8 mouse cellular contexts compared by ENCODE assay signal in genomic region chr12:79879093-79879917, GRCm38 (mm10).
DNase-seq lines count a peak whose midpoint lies in the region; ATAC-seq and TF ChIP-seq lines count a peak whose summit lies in the region.

No protein-coding gene starts in this region.

- H3K9ac ChIP-seq in forebrain, embryonic 14.5 days (ENCODE audit: low read length), result no peak overlapping the region; the same call in 1 of the 2 replicates
- no peak overlapping the region for H3K9ac ChIP-seq in hindbrain, postnatal 0 days (replicated peaks; ENCODE audit: low read length)
- no peak overlapping the region for H3K9ac ChIP-seq in liver, embryonic 15.5 days

- H3K4me1 ChIP-seq in forebrain, embryonic 14.5 days (ENCODE audit: control insufficient read depth, insufficient read depth, low read length), result peaks cover 21% of the 10 kb centered on the region
- peaks cover 8% of the 10 kb centered on the region; the same call in 1 of the 2 replicates for H3K4me1 ChIP-seq in hindbrain, postnatal 0 days (ENCODE audit: insufficient read depth, low read length)
- H3K4me1 ChIP-seq in liver, embryonic 15.5 days (replicated peaks), result no peaks in the 10 kb centered on the region

- no peak for TF ChIP-seq CTCF in hindbrain, postnatal 0 days (IDR thresholded peaks at IDR 0.05; ENCODE audit: low read depth)

- H3K36me3 ChIP-seq in forebrain, embryonic 14.5 days (ENCODE audit: control insufficient read depth, insufficient read depth, low read length), result no peaks in the 10 kb centered on the region
- no peaks in the 10 kb centered on the region for H3K36me3 ChIP-seq in hindbrain, postnatal 0 days (ENCODE audit: insufficient read depth, low read length)
- no peaks in the 10 kb centered on the region for H3K36me3 ChIP-seq in liver, embryonic 15.5 days (replicated peaks)

- peak; percentile 64 to 78 for DNase-seq in heart, adult 18-20 months
- no peak for DNase-seq in heart, adult 8-10 months (ENCODE audit: low spot score)
- DNase-seq in forebrain, embryonic 14.5 days (ENCODE audit: low spot score), result peak; percentile 86
- peak; percentile 35 for DNase-seq in hindbrain, postnatal 0 days (ENCODE audit: low spot score)
- DNase-seq in testis, postnatal 14 days (ENCODE audit: low spot score), result peak; percentile 53
- DNase-seq in spleen, adult 12 weeks (ENCODE audit: low spot score), result no peak
- DNase-seq in spleen, postnatal 10 days (ENCODE audit: low spot score in 2 of 2), result no peak

- H3K4me3 ChIP-seq in forebrain, embryonic 14.5 days (ENCODE audit: low read depth, low read length), result no peak overlapping the region
- no peak overlapping the region for H3K4me3 ChIP-seq in hindbrain, postnatal 0 days (ENCODE audit: low read length)
- H3K4me3 ChIP-seq in liver, embryonic 15.5 days (replicated peaks), result no peak overlapping the region

- no peak overlapping the region for H3K4me2 ChIP-seq in forebrain, embryonic 14.5 days (ENCODE audit: low read length)
- H3K4me2 ChIP-seq in hindbrain, postnatal 0 days (ENCODE audit: low read depth, low read length), result no peak overlapping the region
- no peak overlapping the region for H3K4me2 ChIP-seq in liver, embryonic 15.5 days

- 2% methylated on average over 15 of the region's 15 CpGs for WGBS in forebrain, embryonic 14.5 days
- WGBS in hindbrain, postnatal 0 days, result 23% methylated on average over 15 of the region's 15 CpGs
- 46% methylated on average over 15 of the region's 15 CpGs for WGBS in liver, embryonic 15.5 days (ENCODE audit: insufficient replicate concordance)

- no peaks in the 10 kb centered on the region for H3K27me3 ChIP-seq in forebrain, embryonic 14.5 days (replicated peaks; ENCODE audit: control insufficient read depth, insufficient read depth, low read length)
- no peaks in the 10 kb centered on the region for H3K27me3 ChIP-seq in hindbrain, postnatal 0 days (ENCODE audit: insufficient read depth, low read length)
- no peaks in the 10 kb centered on the region for H3K27me3 ChIP-seq in liver, embryonic 15.5 days

- H3K9me3 ChIP-seq in forebrain, embryonic 14.5 days (replicated peaks; ENCODE audit: control insufficient read depth, low read length), result 0 out of 2 replicates have a peak, but pooled peaks cover 3% of the 10 kb centered on the region
- H3K9me3 ChIP-seq in hindbrain, postnatal 0 days (ENCODE audit: low read length), result 0 out of 2 replicates have a peak, but pooled peaks cover 2% of the 10 kb centered on the region
- no peaks in the 10 kb centered on the region for H3K9me3 ChIP-seq in liver, embryonic 15.5 days (replicated peaks)

- peak overlapping the region; percentile 83 for H3K27ac ChIP-seq in forebrain, embryonic 14.5 days (ENCODE audit: low read depth, low read length)
- peak overlapping the region; percentile 54; the same call in 1 of the 2 replicates for H3K27ac ChIP-seq in hindbrain, postnatal 0 days
- 0 out of 2 replicates have a peak overlapping the region, but pooled peaks have one; percentile 29 for H3K27ac ChIP-seq in liver, embryonic 15.5 days (replicated peaks)

- peak; percentile 94 for ATAC-seq in forebrain, embryonic 14.5 days
- ATAC-seq in hindbrain, postnatal 0 days, result peak; percentile 59
- peak; percentile 51; the same call in 1 of the 2 replicates for ATAC-seq in liver, embryonic 15.5 days (ENCODE audit: insufficient read depth)

Comparison
In these comparisons a context has a peak if more than half of its experiments do, and no peak if none do; other contexts are left out.
1. DNase-seq: peak in heart, adult 18-20 months (2 of 2), forebrain, embryonic 14.5 days (single experiment), hindbrain, postnatal 0 days (single experiment) and testis, postnatal 14 days (single experiment); none in heart, adult 8-10 months (single experiment), spleen, adult 12 weeks (single experiment) and spleen, postnatal 10 days (0 of 2).
2. H3K27ac ChIP-seq: peak in every context shown above with its lines; median percentile 83 in forebrain, embryonic 14.5 days; 54 in hindbrain, postnatal 0 days; 29 in liver, embryonic 15.5 days.
3. Peak in every context shown above with its lines, with median percentiles within 50 percentile points of each other: ATAC-seq.